Mouse (Mus musculus): Measurements from ENCODE around the gene Ift43.

GRCm38 (mm10) chr12:86196944-86197343 is 114.6 kb downstream of the Ift43 start:
- TF ChIP-seq CTCF (IDR thresholded peaks at IDR 0.05; ENCODE audit: low read depth), result no peak
- no peak for TF ChIP-seq EP300 (IDR thresholded peaks at IDR 0.05; ENCODE audit: low read depth)
